Mouse (Mus musculus) gastrocnemius, postnatal 36 days (tissue): ENCODE results near the gene Aamp. TPM values are rescaled to one million over a fixed set of nuclear protein-coding genes. Genes with fewer than 3 reads are reported as not detected.
A peak's percentile ranks its signal among the peaks of the same experiment; 100 is the strongest.

Source experiments
- DNase-seq, 2 experiments: peaks; one replicate each; pipeline ENCODE4 v3.0.0; 2022
- intact Hi-C: fragments of 180-260 bp; cut with DNase I; formaldehyde crosslinking; loops from one replicate; pipeline ENCODE4 v1.15.1; 2025
- total RNA-seq, 2 experiments: library from RNA; stranded (reverse); gene quantifications; 2 replicates each; pipeline ENCODE4 v1.2.3; 2021

Gene Aamp
- total RNA-seq, 2 experiments from 2014 or later: 64.7 to 71.3 TPM

DNA sequence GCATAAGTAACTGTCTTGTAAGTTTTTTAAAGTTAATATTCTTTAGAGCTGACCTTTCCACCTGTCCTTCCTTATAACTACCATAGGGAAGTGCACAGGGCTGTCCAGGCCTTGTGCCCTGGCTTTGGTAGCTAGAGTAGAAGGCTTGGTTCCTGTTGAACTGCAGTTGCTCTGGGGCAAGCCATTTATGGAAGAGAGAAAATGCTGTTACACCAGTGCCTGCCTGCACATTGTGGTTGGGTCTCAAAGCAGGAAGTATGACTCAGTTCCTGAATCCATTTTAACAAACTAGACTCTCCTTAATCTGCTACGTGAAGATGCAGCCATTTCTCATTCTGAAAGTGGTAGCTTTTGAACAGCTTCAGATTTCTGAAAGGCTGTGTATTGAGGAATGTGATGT, 35.7 kb downstream of the Aamp start:
- DNase-seq: no peak
- intact Hi-C loops: no loop called here

- no peak for DNase-seq
- intact Hi-C loops: no loop called here
Observed at GRCm38 (mm10) chr1:74245525-74245924, 39.0 kb downstream of the Aamp start.

DNA sequence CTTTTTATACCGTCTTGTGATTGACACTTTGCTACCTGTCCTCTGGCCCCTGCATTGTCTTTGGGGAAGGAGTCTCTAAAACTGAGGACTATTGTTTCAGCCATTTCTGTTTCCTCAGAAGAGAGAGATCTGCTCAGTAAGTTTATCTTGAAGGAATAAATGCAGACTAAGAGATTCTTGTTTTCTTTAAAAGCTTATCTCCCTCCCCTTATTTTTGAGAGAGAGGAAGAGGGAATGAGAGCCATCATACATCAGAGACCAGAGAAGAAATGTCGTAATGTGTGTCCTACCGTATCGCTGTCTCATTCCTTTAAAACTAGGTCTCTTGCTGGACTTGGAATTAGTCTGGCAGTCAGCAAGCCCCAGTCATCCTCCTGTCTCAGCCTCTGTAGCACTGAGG, 43.7 kb downstream of the Aamp start:
- intact Hi-C loops: no loop called here

GRCm38 (mm10) chr1:74240311-74240710, 44.2 kb downstream of the Aamp start:
- no peak for DNase-seq
- intact Hi-C loops: no loop called here

More for the DNA sequence above, 43.7 kb downstream of the Aamp start:
- no peak for DNase-seq

DNA sequence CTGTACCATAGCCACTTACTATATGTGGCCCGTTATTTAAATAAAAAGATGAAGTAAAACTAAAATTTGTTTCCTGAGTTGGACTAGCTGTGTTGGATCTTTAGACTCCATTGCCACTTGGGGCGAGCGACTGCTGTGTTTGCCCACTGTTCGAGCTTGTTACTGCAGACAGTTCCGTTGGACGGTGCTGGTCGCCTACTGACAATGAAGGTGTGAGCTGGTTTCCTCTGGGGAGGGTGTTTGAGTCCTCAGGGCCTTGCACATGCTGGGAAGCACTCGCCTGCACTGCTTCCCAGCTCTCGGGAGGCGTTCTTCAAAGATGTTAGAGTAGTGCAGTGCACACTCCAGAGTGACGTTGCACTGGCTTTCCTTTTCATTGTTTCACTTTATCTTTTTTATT, 44.9 kb downstream of the Aamp start:
- intact Hi-C loops: no loop called here
- no peak for DNase-seq

- intact Hi-C loops: no loop called here
Observed at GRCm38 (mm10) chr1:74239162-74239561, 45.4 kb downstream of the Aamp start.

DNA sequence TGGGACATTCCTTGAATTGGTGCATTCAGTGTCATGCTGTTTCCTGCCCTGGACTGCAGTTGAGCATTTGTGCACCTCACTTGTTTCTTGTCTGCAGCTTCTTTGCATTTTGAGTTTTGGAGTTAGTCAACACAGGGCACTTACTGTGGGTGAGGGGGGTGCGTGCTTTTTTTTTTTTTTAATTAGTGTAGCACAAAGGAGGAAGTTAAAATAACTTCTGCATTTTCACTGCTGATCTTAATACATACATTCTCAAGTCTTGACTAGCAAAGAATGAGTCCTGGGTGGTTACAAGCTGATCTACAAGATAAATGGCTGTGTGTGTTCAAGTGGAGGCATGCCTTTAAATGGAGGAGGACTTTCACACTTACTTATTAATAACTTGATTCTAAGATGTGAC, 46.4 kb downstream of the Aamp start:
- intact Hi-C loops: no loop called here
- no peak for DNase-seq

More at GRCm38 (mm10) chr1:74239162-74239561, 45.4 kb downstream of the Aamp start:
- DNase-seq: no peak

GRCm38 (mm10) chr1:74237671-74238070, 46.9 kb downstream of the Aamp start:
- no peak for DNase-seq
- intact Hi-C loops: loop anchor here (2.0 kb wide), 1 partner anchor 47 kb away; the partner anchor contains the start of genes Aamp and Pnkd

GRCm38 (mm10) chr1:74236590-74237317, 47.8 kb downstream of the Aamp start:
- intact Hi-C loops: loop anchor here (2.0 kb wide), 1 partner anchor 48 kb away; the partner anchor contains the start of genes Aamp and Pnkd
- peak in 1 of 2 experiments; percentile 7 for DNase-seq

DNA sequence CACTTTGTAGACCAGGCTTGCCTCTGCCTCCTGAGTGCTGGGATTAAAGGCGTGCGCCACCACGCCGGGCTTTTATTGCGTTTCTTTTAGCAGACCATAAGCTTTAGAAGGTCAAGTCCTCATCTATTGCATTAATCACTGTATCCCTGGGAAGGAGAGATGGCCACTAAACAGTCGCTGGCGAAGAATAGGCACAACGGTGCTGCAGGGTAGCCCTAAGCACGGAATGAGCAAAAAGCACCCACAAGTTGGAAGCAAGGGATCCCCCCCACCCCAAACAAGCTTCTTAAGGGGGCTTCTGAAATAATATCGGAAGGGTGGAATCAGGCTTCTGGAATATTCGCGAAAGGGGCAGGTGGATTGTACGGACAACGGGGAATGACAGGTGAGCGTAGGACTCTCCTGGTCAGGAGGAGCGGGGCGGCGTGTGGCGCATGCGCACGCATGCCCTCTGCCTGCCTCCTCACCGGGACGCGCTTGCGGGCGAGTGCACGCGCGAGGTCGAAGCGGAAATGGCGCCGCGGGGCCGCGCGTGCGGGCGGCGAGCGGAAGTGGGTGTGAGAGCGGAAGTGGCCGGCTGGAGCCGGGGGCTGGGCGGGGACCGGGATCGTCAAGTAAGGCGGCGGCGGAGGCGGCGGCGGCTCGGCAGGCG, 48.5 kb downstream of the Aamp start, which contains the start of gene Arpc2:
TSS of gene Arpc2 (plus strand) at position 147 of the 652 bp plus-strand sequence.
- DNase-seq: peak; percentile 95
- intact Hi-C loops: loop anchor here (2.0 kb wide), 1 partner anchor 49 kb away; the partner anchor contains the start of genes Aamp and Pnkd

- intact Hi-C loops: no loop called here
- no peak for DNase-seq
Observed at GRCm38 (mm10) chr1:74230992-74231391, 53.5 kb downstream of the Aamp start.

DNA sequence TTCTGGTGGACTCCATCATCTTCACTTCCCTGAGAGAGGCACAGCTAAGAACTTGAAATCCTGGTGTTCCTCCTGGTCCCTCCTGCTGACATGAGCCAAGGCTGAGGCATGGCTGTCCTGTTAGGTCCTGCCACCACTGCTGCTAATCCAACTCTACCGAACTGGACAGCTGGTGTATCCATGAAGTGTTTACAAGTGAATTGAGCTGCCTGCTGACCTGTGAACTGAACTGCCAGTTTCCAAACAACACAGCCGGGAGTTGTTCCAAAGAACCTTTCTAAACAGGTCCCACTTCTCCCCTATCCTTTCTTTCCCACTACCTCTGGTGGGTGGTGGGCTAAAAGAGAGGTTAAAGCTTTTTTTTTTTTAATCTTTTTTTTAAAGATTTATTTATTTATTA, 54.6 kb downstream of the Aamp start:
- intact Hi-C loops: no loop called here
- no peak for DNase-seq

Other genes starting within 250 kb of the Aamp start
- gene Tns1, start 160.3 kb downstream of the Aamp start, total RNA-seq: 100 to 1,000 TPM; 194 to 248 TPM
- gene Rufy4, start 159.2 kb downstream of the Aamp start, total RNA-seq: under 1 TPM in 1 of 2 experiments, not detected in 1; 0.10 TPM
- not detected for gene Cxcr2, start 130.7 kb downstream of the Aamp start, total RNA-seq
- gene Cxcr1, start 90.1 kb downstream of the Aamp start, total RNA-seq: not detected
- 10 to 100 TPM; 56.1 to 65.1 TPM for gene Arpc2, start 48.7 kb downstream of the Aamp start, total RNA-seq
- gene Gpbar1, start 6.2 kb downstream of the Aamp start, total RNA-seq: not detected
- 10 to 100 TPM; 53.4 to 54.8 TPM for gene Pnkd, start 192 bp upstream of the Aamp start, total RNA-seq
- gene Tmbim1, start 20.9 kb upstream of the Aamp start, total RNA-seq: 10 to 100 TPM; 23.0 to 28.8 TPM
- gene Catip, start 77.4 kb upstream of the Aamp start, total RNA-seq: under 1 TPM in 1 of 2 experiments, not detected in 1; 0.12 TPM
- gene Slc11a1, start 90.5 kb upstream of the Aamp start, total RNA-seq: 1 to 10 TPM; 3.0 to 3.9 TPM
- gene Ctdsp1, start 106.8 kb upstream of the Aamp start, total RNA-seq: 10 to 100 TPM; 82.2 to 97.4 TPM
- not detected for gene Vil1, start 124.6 kb upstream of the Aamp start, total RNA-seq
- gene Cnot9, start 221.3 kb upstream of the Aamp start, total RNA-seq: 10 to 100 TPM; 11.1 to 11.6 TPM